Mouse (Mus musculus): ENCODE results near the gene L3mbtl4.

L3mbtl4 gene

DNA sequence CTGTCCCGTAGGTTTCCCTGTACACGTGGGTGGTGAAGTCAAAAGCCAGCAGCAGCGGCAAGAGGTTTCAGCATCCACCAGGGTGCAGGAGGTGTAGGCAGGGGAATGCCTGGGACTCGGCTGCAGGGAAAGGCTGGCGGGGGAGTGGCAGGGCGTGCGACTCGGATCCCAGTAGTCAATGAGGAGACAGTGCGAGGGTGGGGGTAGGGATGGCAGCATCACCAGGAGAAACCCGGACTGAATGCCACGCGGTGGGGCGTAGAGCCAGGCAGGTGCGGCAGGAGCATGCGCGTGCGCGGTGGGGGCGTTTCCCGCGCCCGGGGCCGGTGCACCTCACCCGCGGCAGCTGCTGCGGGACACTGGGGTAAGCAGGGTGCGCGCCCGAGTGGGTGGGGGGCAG is at the start of gene L3mbtl4:
L3mbtl4 (plus strand) TSS at position 271 of the 400 bp plus-strand sequence.
- peak; percentile 56 for DNase-seq (ENCODE audit: low read depth, low spot score)

DNA sequence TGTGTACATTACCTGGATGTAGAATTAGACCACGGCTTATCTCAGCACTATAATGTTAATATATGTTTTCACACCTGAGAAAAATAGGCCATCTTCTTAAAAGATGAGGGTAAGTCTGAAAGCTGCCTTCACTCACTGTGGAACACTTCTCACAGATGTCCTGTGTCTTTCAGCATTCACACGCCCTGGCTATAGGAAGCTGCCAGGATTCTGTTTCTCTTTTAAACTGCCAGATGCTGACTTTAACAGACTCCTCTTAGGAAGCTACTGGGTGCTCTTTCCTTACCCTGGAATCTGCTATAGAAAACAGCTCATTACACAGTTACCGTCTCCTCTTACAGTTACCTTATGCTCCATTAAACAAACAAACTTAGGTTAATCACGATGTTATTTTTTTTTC is 43.1 kb upstream of the L3mbtl4 start:
- DNase-seq (ENCODE audit: low read depth, low spot score), result no peak

DNA sequence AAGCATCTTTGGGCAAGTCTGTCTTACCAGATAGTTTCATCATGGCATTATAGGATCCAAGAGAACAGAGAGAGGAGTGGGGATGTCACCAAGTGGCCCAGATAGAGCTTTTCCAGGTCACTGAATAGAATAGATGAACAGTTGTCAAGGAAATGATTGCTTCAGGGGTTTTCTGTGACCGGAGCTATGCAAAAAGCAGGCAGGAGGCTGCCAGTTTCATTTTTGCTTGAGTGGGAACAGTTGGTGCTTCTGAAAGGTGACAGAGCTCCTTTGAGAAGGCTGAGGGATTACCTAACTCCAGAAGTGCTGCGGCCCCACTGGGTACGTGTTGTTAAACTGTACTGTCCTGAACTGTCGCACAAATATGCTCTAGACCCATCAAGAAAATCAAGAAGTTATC is 38.2 kb upstream of the L3mbtl4 start:
- DNase-seq (ENCODE audit: low read depth, low spot score), result no peak

DNA sequence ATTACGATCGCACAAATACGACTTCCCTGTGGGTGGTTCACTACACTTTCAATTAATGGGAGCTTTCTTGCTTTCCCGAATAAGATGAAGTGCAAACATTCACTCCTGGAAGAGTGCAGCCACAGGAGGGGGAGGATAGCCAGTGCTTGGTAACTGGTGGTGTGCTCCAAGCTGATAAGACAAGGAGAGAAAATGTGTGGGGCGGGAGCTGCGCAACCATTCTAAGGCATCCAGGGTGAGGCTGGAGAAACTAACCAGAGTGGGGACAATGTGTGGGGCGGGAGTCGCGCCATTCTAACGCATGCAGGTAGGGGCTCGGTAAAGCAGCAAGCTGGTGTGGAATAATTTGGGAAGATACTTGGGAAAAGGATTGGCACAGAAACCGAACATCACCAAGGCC is 36.6 kb upstream of the L3mbtl4 start:
- no peak for DNase-seq (ENCODE audit: low read depth, low spot score)

DNA sequence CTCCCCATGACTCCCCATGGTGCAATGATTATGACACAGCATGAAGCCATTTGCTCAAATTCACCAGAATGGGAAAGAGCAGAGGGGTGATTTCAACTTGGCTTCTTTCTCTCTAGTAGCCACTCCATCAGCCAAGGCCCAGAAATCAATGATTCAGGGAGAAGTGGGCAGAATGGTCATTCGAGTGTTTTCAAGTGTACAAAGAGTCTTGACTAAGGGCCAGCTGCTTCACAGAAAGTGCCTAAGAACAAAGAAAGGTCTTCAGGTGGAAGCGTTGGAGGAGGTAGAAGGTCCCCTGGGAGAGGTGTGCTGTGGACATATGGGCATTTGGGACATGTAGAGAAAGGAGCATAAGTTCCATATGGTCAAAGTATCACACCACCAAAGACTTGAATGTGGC is 33.4 kb upstream of the L3mbtl4 start:
- no peak for DNase-seq (ENCODE audit: low read depth, low spot score)

DNA sequence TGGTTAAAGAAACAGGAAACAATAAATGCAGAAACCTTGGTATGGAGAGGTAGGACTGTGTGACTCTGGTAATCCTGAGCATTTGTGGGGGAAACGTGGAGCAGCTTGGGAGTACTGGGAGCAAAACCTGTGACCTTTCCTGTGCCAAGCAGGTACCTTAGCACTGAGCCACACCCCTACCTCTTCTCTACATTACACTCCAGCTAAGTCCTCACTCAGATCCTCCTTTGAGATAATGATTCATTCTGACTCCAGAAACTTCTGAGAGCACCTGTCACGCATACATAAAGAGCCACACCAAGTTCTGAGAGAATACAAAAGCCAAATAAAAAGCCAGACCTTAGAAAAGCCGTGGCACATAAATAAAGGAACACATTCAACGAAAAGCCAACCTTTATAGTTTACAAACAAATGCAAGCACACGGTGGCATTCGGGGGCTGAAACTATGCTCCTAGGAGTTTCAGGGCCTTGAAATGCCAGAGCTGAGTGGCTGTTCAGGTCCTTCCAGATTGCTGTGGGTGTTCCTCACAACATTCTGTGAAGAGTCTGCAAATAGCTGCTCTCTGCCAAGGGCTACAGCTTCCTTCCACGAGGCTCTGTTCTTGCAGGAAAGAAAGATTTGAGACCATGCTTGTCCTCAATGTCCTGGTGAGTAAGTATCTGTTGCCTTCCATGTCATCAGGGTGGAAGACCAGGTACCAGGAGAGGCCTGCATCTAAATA is 8.6 kb upstream of the L3mbtl4 start:
- DNase-seq (ENCODE audit: low read depth, low spot score), result no peak

DNA sequence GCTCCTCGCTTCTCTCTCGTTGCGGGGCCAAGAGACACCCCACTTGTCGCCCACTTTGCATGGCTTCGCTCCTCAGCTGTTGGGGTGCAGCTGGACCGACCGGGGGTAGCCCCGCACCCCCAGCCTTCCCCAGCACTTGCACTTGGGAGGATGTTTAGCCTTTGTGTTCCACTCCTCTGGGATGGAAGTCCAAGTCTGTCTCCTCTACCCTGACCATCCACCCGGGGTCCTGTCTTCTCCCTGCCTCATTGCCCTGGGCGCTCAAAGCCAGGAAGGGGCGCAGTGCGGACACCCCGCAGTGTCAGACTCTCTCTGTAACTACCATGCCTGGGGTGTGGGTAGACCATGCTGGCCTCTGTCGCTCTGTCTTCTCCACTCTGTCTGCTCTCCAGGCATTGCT is 357 bp downstream of the L3mbtl4 start:
- DNase-seq (ENCODE audit: low read depth, low spot score), result no peak

DNA sequence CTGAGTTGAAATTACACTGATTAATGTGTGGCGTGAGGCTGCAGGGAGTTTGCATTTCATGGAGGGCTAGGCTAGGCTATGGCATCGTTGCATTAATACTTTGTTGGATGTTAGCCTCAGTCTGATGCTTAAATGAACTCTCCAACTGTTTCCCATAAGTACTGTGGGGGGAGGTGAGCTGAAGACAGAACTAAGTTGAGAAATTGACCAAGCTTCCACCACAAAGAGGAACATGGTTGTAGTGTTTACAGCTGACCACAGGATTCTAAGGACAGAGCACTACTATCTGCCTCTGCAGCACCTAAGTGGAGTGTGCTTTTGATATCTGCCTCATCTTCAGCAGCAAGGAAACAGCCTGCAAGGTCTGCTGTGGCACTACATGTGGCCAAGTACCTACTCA is 1.5 kb downstream of the L3mbtl4 start:
- DNase-seq (ENCODE audit: low read depth, low spot score), result no peak

DNA sequence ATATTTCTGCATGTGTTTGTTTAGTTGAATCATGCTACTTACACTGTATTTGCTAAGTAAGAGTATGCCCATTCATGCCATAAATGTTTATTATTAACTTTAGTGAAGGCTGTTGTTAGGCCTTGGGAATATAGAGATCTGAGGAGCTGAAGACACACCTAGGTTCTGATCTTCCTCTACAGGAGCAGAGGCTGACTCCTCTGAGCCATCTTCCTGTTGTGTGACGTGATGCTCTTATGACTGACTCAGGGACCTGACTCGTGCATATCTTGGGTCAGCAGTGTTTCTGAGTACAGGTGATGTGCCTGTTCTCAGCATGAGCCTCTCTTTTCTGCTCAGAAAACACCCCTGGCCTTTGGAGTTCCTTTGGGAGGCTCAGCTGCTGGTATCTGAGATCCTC is 7.3 kb downstream of the L3mbtl4 start:
- no peak for DNase-seq (ENCODE audit: low read depth, low spot score)

DNA sequence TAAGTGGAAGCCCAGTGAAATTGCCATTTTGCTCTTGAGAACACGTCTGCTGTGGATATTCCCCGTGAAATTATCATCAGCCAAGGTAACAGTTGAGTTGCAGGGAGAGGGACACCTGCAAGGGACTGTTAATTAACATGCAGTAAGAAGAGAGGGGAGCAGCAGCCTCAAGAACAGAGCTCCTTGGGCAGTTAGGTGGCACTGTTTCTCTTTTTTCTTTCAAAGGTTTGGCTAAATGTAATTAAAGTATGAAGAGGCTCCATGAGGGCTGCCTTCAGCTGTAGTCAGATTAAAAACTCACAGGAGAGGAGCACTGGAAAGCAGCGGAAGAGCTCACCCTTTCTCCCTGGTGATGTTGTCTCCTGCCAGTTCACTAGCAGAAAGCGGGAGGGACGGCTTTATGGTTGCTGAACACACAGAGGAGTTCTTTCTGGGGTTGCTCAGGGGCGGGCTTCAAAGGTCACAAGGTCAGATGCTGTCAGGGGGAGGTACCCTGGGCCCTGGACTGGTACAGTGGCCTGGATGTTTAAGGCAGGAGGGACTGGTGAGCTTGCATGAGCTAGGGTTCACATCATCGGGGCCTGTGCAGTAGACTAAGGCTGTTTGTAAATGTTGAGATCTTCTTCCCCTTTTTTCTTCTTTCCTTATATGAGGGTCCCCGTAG is 11.7 kb downstream of the L3mbtl4 start:
- peak; percentile 30 for DNase-seq (ENCODE audit: low read depth, low spot score)

DNA sequence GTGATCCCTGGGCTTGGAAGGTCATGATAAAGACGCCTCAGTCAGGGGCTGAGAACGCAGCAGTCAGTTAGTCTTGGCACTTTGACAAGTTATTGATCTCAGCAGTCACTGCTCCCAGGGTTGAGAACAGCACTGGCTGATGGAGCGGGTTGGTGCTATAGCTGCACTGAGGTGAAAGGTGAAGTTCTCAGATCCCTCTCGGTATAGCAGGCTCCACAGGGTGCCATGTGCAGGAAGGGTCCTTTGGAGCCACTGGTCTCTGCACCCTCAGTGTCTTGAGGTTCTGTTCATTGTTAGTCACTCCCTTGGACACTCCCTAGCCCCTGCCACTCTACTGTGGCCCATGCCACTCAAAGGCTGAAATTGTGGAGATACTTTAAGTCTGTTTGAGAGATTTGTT is 14.5 kb downstream of the L3mbtl4 start:
- DNase-seq (ENCODE audit: low read depth, low spot score), result no peak

DNA sequence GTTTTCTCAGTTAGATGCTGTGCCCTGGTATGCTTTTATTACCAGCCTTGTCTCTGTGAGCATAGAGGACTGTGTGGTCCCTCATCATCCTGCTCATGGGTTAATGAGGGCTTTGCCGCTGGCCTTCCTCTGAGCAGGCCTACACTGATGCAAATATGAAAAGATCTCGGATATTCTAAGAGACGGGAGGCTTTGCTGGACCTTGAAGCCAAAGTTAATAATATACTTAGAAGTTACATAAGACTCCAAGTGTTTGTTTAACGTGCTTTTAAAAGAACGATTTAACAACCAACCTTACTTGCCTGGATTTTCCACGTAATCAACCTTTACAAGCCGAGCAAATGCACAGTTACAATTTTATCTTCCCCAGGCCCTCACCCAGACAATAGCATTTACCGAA is 15.1 kb downstream of the L3mbtl4 start:
- no peak for DNase-seq (ENCODE audit: low read depth, low spot score)

DNA sequence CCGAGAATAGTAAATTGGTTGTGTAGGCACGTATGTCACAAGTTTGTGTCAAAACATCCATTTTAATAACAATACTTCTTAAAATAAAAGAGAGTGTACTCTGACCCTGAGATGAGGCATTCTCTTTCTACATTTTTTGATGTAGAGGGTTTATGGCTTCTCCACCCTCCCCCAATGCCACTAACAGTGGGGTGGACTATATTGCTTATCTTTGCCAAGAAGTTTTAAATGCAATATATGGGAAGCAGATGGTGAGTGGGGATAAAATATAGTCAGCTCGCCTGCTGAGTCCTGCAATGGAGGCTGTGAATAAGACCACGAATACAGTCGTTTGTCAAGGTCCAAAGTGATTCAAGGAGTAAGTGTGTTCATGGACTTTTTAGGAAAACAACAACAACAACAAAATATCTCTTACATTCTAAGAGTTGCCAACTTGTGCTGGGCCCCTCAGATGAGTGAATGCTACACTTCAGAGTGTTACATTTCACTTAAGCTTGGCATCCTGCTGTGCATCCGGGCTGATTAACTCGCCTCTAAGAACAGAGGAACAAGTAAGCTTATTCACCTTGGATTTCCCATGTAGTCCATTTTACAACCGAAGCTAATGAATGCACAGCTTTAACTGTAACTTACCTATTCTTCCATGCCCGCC is 18.2 kb downstream of the L3mbtl4 start:
- no peak for DNase-seq (ENCODE audit: low read depth, low spot score)

DNA sequence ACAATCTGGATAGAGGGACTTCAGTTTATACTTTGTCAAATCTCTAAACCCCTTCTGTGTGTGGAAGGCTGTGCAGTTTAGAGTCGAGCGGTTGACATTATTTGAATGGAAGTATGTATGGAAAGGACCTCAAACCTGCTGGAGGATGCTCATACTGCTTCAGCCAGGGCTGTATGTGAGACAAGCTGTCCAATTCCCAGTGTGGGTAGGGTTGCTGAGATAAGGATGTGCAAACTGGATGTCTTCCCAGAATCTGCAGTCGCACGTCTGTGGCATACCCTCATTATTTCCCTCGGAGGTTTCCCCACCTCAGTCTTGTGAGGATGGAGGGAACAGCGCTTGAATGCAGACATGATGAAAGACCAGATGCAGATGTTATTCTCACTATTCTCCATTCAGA is 34.8 kb downstream of the L3mbtl4 start:
- no peak for DNase-seq (ENCODE audit: low read depth, low spot score)

DNA sequence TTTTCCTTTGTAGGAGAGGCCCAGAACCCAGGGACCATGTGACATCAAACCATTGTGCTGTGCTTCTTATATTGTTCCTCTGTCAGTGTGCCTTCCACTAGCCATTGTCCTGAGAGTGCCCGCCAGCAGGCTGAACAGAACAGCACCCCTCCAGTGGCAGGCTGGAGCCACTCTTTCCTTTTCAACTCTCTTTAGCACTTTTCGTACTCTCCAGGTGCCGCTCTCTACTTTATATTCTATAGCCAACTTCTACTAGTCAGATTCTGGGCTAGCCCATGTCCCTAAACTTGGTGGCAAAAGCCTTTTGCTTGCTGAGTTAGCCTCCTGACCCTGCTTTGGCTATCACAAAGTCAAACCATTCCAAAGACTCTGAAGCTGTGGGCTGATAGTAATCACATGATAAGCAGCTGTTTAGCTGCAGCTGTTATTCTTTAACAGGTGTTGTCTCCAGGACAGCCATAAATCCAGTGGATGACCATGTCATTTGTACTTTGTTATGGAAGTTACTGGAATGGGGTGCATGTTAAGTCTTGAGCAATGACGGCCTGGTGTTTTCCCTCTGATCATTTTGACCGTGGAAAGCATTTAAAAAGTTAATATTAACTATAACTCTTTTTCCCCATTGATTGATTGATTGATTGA is 38.8 kb downstream of the L3mbtl4 start:
- no peak for DNase-seq (ENCODE audit: low read depth, low spot score)

DNA sequence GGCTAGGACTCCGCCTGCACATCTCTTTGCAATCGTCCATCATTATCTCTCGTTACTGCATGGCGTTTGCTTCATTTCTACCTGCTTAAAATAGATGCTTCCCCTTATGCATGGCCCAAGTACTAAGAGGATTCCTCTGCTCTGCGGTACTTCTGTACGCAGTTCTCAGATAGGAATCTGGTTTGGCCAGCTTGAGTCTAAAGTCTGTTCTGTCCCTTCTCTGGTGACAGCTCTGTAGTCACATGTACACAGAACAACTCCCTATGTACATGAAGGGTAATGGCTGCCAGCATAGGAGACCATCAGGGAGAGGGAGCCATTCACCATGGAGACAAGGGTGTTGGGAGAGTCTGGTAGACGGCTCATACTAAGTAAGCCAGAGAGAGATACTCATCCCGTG is 47.3 kb downstream of the L3mbtl4 start:
- no peak for DNase-seq (ENCODE audit: low read depth, low spot score)

DNA sequence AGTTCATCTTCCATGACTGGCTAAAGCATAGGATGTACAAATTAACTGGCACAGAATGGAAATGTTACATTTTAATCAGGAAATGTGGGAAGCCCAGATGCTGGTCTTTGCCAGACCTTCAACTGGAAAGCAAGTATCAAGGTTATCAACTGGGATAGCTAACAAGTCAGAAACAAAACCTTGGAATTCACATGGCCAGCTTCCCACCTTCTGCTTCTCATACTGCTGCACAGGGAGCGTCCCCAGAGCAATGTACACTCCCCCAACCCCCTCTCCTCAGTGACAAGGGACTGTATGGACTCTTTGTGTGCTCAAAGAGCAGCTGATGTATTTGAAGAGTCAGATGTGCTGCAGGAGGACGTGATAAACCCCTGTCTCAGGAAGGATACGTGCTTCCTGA is 49.0 kb downstream of the L3mbtl4 start:
- DNase-seq (ENCODE audit: low read depth, low spot score), result no peak

DNA sequence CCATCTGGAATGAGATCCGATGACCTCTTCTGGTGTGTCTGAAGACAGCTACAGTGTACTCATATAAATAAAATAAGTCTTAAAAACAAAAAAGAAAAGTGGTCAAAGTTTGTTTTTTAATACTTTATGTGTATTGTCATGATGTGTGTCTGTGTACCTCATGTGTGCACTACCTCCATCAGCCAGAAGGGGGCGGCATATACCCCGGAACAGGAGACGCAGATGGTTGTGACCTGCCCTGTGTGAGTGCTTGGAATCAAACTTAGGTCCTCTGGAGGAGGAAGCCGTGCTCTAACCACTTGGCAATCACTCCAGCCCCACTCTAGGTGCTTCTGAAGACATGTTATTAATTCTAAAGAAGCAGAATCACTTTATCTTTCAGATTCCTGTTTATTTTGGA is 58.6 kb downstream of the L3mbtl4 start:
- DNase-seq (ENCODE audit: low read depth, low spot score), result no peak

DNA sequence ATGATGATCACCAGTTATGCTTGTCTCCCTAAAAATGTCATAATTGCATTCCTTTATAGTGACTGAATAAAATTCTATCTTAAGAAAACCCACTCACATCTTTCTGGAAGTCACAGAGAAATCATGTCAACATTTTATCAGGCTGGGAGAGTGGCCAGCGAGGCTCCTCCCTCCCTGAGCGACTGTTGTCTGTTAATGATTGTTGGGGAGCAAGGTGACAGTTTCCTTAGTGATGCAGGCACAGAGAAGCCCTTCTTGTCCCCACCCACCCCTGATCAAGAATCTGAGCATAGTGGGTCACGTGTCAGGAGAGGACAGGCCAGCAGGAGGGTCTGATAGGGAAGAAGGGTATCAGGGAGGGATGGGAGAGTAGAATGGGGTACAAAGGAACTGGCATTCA is 59.8 kb downstream of the L3mbtl4 start:
- no peak for DNase-seq (ENCODE audit: low read depth, low spot score)

DNA sequence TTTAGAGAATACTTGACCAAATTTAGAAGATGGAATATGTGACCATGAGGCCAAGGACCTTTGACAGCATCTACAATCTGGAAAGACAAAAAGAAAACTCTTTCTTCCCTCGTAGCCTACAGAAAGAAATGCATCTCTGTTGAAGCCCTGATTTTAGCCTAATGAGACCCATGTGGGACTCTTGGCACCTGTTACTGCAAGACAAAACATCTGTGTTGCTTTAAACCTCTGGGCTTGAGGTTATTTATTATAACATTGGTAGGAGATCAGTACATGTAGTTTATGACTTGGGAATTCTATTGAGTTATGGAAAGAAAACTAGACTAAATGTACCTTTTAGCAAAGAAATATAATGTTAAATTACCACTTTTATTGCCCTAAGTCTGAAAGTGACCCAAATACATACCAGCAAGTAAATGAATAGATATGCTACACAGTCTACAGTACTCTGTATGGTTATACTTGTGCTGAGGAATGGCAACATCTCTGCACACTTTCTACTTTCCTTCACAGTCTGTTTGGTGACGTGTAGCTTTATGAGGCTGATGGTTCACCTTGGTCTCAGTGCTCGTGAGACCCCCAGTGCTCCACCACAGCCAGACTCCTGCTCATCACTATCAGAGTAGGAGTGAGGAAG is 65.4 kb downstream of the L3mbtl4 start:
- DNase-seq (ENCODE audit: low read depth, low spot score), result no peak

DNA sequence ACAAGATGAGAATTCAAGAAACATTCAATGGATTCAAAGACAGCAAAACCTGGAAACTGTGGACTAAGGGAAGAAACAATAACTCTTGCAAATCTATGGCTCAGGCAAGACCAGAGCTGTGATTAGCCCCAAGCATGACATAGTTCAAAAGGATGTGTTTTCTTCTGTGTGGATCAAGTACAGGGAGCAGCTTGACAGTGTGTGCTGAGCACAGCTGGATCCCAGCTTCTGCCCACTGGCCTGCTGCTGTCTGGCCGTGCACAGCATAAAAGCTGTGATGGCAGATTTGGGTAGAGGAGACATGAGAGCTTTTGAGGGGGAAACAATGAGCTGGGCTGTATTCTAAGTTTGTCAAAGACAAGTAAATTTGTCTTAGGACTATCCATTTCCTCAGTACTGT is 84.1 kb downstream of the L3mbtl4 start:
- no peak for DNase-seq (ENCODE audit: low read depth, low spot score)

DNA sequence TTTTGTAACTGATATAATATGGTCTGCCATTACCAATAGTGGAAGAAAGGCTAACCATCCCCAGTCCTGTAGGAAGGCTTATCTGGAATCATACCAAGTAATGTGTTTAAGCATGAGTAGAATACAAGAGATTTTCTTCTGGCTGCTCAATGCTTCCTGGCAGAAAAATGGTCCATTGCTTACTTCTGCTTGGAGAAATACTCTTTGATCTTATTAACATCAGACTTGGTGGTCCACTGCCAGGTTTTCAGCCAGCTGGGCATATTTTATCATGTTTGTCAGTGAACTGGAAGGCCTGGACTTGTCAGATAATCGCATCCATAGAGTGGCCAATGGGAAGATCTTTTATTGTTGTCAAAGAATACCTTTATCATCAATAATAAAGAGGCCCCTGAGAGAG is 97.5 kb downstream of the L3mbtl4 start:
- DNase-seq (ENCODE audit: low read depth, low spot score), result no peak
